Mouse (Mus musculus) NIH3T3 (cell line): ENCODE results near the gene Eml1.

Source experiments
- DNase-seq: peaks from one replicate; pipeline ENCODE4 v3.0.0-alpha.2; 2012; ENCODE audit warnings: low read depth

The Eml1 gene

DNA sequence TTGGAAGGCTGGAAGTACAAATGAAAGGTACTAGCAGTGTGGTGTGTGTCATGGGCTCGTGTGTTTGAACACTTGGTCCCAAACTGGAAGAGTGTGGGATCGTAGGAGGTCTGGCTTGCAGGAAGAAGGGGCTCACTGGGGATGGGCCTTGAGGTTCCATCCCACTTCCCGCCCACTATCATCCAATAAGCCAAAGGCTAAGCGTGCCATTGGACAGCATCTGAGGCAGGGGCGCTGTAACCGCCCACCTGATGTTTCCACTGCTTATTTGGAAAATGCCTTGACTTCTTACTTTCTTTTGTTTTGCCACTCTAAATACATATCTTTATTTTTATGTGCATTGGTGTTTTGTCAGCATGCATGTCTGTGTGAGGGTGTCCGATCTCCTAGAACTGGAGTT lies 181.0 kb downstream of the Eml1 start:
- no peak for DNase-seq

DNA sequence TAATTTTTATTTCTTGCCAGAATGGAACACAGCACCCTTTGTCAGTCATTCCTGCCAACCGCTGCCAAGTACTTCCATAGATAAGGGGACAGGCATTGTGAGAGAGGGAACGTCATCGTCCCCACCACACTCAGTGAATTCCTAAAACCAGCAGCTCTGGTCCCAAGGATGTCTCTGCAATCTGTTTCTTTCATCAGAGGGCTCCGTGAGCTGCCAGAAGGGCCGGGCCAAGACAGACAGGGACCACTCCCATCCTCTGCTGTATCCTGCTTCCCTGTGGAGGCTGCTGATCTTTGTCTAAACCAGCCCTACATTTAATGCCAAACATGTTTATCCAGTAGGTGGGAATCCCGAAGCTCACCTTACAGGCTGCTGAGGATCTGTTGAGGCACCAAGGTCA lies 182.3 kb downstream of the Eml1 start:
- DNase-seq: no peak

DNA sequence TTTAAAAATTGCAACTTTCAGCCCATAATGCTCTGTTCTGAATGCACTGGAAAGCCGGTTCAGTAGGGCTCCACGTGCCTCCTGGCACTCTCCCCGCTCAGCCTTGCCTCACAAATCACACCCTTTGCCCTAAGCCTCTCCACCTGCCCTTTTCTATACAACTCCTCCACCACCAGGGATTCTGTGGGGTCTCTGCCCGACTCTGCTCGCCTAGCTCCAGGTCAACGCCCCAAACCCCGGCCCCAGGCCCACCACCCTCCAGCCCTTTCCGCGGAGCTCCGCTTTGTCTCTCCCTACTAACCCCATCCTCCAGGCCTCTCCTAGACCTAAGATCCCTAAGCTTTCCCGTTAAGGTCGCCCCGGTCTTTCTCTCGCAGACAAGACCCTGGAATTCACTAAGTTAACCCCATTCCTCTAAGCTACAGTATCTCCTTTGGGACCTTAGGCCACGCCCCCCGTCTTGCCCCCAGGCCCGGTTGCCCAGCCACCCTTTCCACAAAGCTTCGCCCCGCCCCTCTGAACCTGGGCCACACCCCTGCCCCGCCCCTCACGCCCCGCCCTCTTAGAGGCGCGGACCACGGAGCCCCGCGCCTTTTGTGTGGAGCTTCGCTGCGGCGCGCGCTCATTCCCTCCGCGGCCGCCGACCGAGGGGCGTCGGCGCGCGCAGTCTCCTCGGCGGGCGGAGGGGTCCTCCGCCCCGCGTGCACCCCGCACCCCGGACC lies 183.5 kb downstream of the Eml1 start, which contains the start of gene Evl:
TSS of gene Evl (plus strand) at position 601 of the 722 bp plus-strand sequence.
- peak; percentile 95 for DNase-seq

DNA sequence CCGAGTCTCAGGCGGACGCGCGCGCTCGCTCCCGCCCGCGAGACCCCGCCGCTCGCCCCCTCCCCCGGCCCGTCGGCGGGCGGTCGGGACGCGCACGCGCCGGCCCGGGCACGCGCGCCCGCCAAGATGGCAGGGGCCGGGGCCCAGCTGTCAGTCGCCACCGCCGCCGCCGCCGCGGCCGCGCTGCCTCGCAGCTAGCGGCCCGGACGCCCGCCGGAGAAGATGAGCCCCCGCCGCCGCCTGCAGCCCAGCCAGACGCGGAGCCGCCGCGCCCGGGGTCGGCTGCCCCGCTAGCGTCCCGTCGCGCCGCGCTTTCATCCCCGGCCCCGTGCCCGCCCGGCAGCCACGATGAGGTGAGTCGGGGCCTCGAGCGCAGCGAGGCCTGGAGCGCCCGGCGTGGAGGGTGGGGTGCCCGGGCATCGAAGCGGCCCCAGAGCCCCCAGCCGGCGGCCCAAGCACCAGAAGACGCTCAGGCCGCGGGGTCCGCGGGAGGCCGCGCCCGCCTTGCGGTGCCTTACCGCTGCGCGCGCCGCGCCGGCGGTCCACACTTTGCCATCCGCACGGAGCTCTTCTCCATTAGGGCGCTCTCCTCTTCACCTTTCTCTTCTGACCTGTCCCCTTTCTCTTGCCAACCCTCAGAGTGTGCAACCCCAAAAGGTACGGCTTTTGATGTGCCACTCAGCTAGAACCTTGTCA lies 184.3 kb downstream of the Eml1 start:
- DNase-seq: peak; percentile 57

DNA sequence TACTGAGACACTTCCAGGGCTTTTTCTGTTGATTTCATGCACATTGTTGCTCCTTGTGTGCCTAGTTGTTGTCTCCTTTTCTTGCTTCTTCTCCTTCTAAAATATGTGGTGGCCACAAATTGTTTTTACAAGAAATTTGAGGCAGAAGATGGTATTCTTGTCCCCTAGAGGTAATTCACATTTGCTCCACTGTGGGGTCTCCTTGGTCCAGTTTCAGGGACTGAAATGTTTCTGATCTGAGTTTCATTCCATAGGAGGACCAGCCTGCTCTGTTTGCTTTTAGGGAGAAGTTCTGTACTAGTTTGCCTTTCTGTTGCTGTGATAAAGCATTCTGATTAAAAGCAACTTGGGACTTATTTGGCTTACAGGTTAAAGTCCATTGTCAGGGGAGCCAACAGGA lies 187.4 kb downstream of the Eml1 start:
- no peak for DNase-seq

DNA sequence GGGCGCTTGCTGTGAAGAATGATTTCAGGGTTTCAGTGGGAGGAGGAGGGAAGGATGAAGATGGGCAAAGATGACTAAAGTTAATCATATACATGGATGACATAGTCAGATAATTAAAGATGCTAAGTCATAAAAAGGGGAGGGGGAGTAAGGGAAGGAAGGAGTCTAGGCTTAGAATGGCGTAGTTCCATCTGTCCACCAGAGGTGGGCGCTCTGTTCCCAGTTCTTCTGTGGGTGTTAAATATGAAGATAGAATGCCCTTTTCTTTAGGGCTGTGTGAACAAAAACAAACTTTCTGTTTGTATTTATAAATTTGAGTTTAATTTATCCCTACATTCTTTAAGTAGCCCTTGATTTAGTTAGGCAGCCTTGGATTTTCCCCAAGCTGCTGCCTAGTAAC lies 192.5 kb downstream of the Eml1 start:
- peak; percentile 17 for DNase-seq

DNA sequence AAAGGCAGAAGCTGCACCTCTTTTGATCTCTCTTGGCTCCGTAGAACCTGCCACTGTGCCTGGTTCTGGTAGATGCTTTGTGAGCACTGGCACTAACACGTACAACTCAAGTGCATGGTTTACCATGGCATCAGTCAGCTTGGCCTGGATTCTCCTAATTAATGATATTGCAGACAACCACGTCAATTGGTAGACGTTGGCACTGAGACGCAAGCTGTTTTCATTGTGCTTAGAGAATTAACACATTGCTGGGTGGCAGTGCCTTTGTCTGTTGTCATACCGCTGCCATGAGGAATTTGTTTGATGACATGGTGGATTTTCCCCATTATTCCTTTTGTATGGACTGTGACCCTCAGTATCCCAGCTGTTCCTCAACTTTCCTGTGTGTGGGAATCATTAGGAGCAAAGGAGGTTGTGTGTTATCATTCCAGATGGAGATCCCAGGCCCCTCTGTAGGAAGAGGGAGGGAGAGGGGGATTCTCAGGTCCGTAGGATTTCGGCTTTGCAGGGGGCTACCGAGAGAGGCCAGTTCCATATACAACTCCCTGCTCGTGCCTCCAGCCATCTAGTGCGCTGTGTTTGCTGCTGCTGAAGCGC lies 194.3 kb downstream of the Eml1 start:
- no peak for DNase-seq

DNA sequence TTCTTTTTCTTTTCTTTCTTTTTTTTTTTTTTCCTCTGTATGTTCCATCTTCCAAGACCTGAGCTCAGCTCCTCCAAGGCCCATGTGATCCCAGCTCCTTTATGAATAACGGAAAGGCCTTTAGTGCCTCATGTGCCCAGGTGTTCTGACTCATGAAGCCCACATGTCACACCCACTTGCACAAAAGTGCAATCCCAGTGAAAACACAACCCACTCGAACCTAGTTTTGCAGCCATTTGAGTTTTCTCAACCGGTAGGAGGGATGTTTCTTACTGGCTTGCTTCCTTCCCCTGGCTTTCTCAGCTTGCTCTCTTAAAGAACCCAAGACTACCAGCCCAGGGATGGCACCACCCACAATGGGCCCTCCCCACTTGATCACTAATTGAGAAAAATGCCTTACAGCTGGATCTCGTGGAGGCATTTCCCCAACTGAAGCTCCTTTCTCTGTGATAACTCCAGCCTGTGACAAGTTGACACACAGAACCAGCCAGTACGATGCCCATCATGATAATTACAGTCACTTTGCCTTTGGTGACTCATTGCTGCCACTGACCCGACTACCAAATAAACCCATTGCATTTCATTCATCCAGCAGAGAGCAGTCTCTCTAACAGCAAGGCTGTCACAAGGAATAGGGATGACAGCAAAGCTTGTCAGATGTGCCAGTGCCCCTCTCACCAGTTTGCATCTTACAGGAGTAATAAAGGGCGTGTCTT lies 208.6 kb downstream of the Eml1 start:
- DNase-seq: no peak

DNA sequence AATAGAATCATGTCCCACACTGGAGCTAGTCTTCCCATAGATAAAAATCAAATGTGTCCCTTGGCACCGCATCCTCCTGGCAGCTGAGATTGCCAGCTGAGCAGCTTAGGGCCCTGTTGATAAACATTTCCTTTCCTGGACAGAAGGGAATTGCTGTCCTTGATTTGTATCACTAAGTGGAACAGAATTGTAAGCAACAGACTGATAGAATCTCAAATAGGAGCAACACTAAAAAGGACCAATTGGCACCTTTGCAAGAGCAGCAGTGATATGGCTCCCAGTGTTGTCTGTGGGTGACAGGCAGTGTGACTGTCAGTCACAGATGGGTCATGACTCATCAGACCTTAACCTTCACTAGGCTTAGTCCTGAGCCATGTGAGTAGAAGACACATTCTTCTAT lies 213.0 kb downstream of the Eml1 start:
- DNase-seq: no peak
